Mouse (Mus musculus) adrenal gland, adult 8-10 months (tissue): ENCODE results near the gene Arhgap24. TPM values are rescaled to one million over a fixed set of nuclear protein-coding genes. Genes with fewer than 3 reads are reported as not detected.

Experiments
- DNase-seq: peaks from one replicate; pipeline ENCODE4 v3.0.0; 2022
- total RNA-seq, 4 experiments: library from RNA; stranded (reverse); gene quantifications; 2 replicates each; pipeline ENCODE4 v1.2.4; 2022

The Arhgap24 gene
- total RNA-seq, 4 experiments from 2014 or later = 9.3 to 15.2 (median 11.9) TPM

DNA sequence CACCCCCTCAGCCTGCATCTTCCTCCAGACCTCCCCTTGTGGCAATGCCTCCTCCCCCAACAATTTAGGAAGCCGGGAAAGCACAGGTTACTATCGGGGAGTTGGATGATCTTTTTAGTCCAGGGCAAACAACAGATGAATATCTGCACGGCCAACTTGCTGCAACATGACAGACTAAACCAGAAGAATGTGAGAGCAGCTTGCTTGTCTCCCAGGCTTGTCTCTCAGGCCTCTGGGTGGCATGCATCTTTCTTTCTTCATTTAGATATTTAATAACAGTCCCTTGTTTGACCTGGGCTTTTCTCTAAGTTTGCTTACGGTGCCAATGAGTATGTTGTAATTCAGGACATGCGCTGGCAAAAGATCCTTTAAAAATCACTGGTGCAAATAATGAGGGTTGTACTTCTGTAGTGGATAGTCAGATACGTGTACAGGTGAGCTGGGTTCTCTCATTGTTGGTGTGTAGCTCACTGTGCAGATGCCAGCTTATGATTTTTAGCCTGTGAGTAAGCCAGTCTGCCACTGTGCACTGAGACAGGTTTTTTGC lies 101.7 kb downstream of the Arhgap24 start:
- DNase-seq = no peak

GRCm38 (mm10) chr5:102591422-102591821 lies 110.2 kb downstream of the Arhgap24 start:
- no peak for DNase-seq

GRCm38 (mm10) chr5:102593058-102593457 lies 111.9 kb downstream of the Arhgap24 start:
- DNase-seq = no peak

DNA sequence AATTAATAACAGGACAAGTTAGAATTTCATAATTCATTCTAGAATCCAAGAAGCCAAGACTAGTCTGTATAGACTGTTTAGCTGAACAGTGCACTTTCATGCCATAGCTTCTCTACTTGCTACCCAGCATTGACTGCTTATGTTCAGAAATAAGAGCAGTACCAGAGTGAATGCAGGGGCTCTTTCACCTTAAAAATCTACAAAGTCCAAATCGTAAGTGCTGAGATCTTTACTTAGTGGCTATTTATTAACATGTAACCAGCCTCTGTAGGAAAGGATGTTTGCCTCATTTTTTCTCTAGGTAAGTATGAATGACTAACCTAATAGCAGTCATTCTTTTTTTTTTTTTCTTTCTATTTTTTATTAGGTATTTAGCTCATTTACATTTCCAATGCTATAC lies 117.9 kb downstream of the Arhgap24 start:
- DNase-seq = no peak

GRCm38 (mm10) chr5:102613571-102613970 lies 132.4 kb downstream of the Arhgap24 start:
- peak; percentile 10 for DNase-seq

- no peak for DNase-seq
Measured at GRCm38 (mm10) chr5:102614081-102614480, 132.9 kb downstream of the Arhgap24 start.

GRCm38 (mm10) chr5:102615249-102615648 lies 134.1 kb downstream of the Arhgap24 start:
- DNase-seq = no peak

GRCm38 (mm10) chr5:102621036-102621435 lies 139.8 kb downstream of the Arhgap24 start:
- DNase-seq = no peak

- no peak for DNase-seq
Measured at GRCm38 (mm10) chr5:102623807-102624435, 142.7 kb downstream of the Arhgap24 start.

DNA sequence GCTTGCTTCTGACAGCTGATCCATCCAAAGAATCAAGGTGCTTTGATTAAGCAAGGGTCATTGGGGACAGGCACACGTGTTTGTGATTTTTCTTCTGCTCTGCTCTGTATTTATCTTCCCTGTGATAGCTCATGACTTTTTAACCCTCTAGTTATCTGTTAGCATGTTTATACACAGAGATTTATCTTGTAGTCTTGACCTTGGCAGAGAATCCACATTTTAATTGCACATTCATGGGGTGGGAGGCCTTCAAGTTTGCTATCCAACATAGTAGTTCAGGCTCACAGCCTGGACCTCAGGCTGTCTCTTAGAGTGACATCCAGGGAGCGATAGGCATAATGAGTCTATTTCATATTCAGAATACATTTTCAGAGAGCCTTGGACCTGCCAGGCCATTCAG lies 145.5 kb downstream of the Arhgap24 start:
- DNase-seq = no peak

- DNase-seq = no peak
Measured at GRCm38 (mm10) chr5:102629362-102629771, 148.2 kb downstream of the Arhgap24 start.

DNA sequence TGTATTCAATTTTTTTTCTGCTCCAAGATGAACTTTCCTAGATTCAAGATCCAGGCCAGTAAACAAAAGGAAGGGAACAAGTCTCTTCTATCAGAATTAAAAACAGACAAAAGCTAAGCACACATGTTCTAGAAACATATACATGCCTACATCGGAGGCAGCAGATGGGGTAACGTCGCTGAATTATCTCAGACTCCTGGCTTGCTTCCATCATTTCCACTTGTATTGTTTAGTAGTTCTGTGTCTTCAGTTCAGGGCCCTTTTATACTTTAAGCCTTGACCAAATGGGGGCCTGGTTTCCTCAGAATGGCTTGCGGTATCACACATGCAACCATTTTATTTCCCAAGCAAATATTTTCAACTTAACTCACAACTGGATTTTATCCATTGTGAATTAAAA lies 154.4 kb downstream of the Arhgap24 start:
- DNase-seq = no peak

GRCm38 (mm10) chr5:102639782-102640559 lies 158.8 kb downstream of the Arhgap24 start:
- no peak for DNase-seq

DNA sequence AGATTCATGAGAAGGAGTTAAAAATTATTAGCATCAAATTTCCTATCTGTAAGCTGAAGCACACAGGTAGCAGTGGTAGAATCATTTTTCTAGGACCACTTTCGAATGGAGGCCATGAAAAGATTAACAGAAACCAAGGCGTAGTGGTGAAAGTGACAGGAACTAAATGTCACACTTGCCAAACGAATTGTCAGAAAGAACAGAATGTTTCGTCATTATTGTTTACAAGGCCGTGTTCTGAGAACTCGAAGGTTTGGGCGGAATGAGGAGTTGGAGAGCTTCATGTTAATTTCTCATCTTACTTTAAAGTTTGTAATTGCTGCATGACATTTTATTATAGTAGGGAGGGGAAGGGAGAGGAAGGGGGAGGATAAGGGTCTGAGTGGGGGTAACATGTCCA lies 162.2 kb downstream of the Arhgap24 start:
- no peak for DNase-seq

GRCm38 (mm10) chr5:102643820-102644219 lies 162.6 kb downstream of the Arhgap24 start:
- no peak for DNase-seq

DNA sequence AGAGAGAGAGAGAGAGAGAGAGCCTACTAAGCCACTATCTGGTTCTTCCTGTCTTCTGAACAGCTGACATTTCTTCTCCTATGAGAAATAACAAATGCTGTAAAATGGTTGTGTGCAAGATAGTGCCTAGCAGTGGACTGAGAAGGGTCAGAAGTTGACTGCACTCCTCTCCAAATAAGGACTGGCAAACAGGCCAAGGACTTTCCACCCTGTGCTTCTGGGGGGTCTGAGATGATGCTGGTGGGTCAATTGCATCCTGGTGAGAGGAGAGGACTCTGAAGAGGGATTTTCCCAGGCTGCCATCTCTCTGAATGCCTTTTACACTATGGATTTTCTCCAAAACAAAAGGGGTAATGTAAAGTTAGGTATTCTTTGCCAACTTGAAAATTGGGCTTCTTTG lies 177.9 kb downstream of the Arhgap24 start:
- DNase-seq = no peak

- DNase-seq = no peak
Measured at GRCm38 (mm10) chr5:102664988-102665726, 184.0 kb downstream of the Arhgap24 start.

- DNase-seq = no peak
Measured at GRCm38 (mm10) chr5:102666886-102667285, 185.7 kb downstream of the Arhgap24 start.

GRCm38 (mm10) chr5:102667754-102668575 lies 186.8 kb downstream of the Arhgap24 start:
- no peak for DNase-seq

DNA sequence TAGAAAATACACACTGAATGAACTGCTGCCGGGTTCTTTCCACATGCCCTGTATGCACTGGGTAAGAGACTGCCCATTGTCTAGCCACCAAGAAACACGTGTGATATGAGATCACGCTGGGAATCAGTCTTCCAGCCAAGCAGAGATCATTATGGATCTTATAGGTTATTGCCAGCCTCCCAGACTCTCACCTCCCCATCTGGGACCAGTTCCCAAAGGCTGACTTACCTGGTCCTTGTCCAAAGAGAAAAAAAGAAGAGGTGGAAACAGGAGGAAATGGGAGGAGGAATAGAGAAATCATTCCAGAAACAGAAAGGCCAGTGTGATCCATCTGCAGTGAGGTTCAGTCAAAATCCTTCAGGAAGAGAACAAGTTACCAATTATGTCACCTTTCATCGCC lies 189.0 kb downstream of the Arhgap24 start:
- no peak for DNase-seq

GRCm38 (mm10) chr5:102670731-102671345 lies 189.6 kb downstream of the Arhgap24 start:
- no peak for DNase-seq

GRCm38 (mm10) chr5:102675326-102675725 lies 194.1 kb downstream of the Arhgap24 start:
- no peak for DNase-seq
